Mouse (Mus musculus) ovary, adult 2 months (tissue): ENCODE measurements around the gene Tmem205. TPM values are rescaled to one million over a fixed set of nuclear protein-coding genes. Genes with fewer than 3 reads are reported as not detected.

Experiments used
- polyA plus RNA-seq: library from polyadenylated mRNA; depleted of rRNA; stranded (reverse); fragments of >200 nt; gene quantifications from 2 replicates; pipeline ENCODE4 v1.2.3, GENCODE M21; 2012; rRNA removed

Tmem205 gene
- polyA plus RNA-seq, result 179 and 191 TPM in 2 replicates

DNA sequence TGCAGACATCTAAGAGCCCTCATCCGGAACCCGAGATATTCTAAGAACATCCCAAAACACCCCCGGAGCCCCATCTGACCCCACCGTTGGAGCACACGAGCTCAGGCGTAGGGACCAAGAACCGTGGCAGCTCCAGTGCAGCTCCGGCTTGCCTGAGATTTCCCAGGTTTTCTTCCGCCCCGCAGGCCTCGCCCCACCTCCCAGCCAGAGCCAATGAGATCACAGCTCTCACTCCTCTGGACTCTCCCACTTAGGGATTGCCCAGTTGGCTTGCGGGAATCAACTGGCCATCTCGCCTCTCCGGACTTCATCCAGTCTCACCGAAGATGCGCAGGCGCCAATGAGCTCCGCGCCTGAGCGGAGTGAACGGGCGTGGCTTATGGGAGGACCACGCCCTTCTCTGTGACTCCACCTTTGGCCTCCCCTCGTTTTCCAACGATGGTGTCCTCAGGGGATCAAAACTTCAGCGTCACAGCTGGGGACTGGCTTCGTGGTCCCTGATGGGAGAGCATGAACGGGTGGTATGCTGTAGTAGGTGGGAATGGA, at the start of gene Tmem205, which contains the start of gene Ccdc159:
TSS of gene Tmem205 (minus strand) at position 349 of the 546 bp plus-strand sequence.
TSS of gene Ccdc159 (plus strand) at position 264 of the 546 bp plus-strand sequence.

GRCm38 (mm10) chr9:21963417-21963816, 36.1 kb upstream of the Tmem205 start, which contains the start of gene Epor:
Epor (minus strand) TSS chr9:21963506.

DNA sequence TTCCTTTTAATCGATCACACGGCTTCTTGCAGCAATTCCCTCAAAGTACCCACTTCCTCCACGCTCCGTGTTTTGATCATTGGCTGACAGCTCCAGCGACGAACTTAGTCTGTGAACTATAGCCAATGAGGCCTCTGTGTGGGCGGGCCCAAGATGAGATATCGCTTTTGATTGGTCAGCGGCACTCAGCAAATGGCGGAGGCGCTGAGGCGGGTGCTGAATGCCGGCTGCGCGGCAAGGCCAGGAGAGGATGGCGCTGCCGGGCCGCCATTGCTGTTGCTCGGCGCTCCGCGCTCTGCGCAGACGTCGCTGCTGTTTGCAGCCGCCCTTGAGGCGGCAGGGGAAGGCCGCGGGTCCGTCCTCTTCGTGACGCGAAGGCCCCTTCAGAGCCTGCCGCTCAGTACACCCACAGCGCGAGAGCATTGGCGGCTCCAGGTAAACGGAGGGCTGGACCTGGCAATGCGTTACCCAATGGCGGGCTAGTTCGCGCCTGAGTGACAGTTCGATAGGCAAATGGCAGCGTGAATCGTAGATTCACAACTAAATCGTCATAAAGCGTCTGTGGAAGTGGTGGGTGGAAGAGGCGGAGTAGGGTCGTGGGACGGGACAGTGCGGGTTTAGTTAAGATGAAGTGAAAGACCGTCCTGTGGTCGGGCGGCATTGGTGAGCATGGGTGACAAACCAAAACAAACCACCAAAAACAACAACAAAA, 28.4 kb upstream of the Tmem205 start, which contains the start of gene Swsap1:
TSS of gene Swsap1 (plus strand) at position 186 of the 712 bp plus-strand sequence.

GRCm38 (mm10) chr9:21936692-21937570, 9.6 kb upstream of the Tmem205 start, which contains the start of gene Plppr2:
Plppr2 (plus strand) TSS chr9:21937033.

GRCm38 (mm10) chr9:21918035-21918592, 9.2 kb downstream of the Tmem205 start, which contains the start of gene Rab3d:
Rab3d (minus strand) TSS chr9:21918192.

Other genes starting within 250 kb of the Tmem205 start
- 70.7 and 74.7 TPM in 2 replicates for gene Ldlr, start 204.1 kb downstream of the Tmem205 start, polyA plus RNA-seq
- gene Spc24, start 167.3 kb downstream of the Tmem205 start, polyA plus RNA-seq, result 26.6 and 31.0 TPM in 2 replicates
- gene Kank2, start 128.8 kb downstream of the Tmem205 start, polyA plus RNA-seq, result 148 and 186 TPM in 2 replicates
- gene Angptl8, start 92.0 kb downstream of the Tmem205 start, polyA plus RNA-seq, result 25.8 and 30.4 TPM in 2 replicates
- 151 and 170 TPM in 2 replicates for gene Dock6, start 74.9 kb downstream of the Tmem205 start, polyA plus RNA-seq
- gene Rab3d, start 9.4 kb downstream of the Tmem205 start, polyA plus RNA-seq, result 49.3 and 63.0 TPM in 2 replicates
- 8.4 and 9.9 TPM in 2 replicates for gene Ccdc159, start 85 bp downstream of the Tmem205 start, polyA plus RNA-seq
- 48.0 and 52.6 TPM in 2 replicates for gene Plppr2, start 9.5 kb upstream of the Tmem205 start, polyA plus RNA-seq
- gene Swsap1, start 28.2 kb upstream of the Tmem205 start, polyA plus RNA-seq, result 7.1 and 11.2 TPM in 2 replicates
- gene Epor, start 36.0 kb upstream of the Tmem205 start, polyA plus RNA-seq, result 3.1 and 3.4 TPM in 2 replicates
- gene Rgl3, start 61.9 kb upstream of the Tmem205 start, polyA plus RNA-seq, result 40.1 and 43.7 TPM in 2 replicates
- 3.5 and 4.3 TPM in 2 replicates for gene Ccdc151, start 75.1 kb upstream of the Tmem205 start, polyA plus RNA-seq
- gene Prkcsh, start 75.2 kb upstream of the Tmem205 start, polyA plus RNA-seq, result 129 and 142 TPM in 2 replicates
- gene Elavl3, start 124.5 kb upstream of the Tmem205 start, polyA plus RNA-seq, result 0.69 and 1.1 TPM in 2 replicates
- gene Gm49318, start 143.7 kb upstream of the Tmem205 start, polyA plus RNA-seq, result not detected in 2 replicates
- gene Zfp653, start 143.8 kb upstream of the Tmem205 start, polyA plus RNA-seq, result 42.8 and 46.1 TPM in 2 replicates
- 40.6 and 44.4 TPM in 2 replicates for gene Ecsit, start 157.9 kb upstream of the Tmem205 start, polyA plus RNA-seq
- 358 and 427 TPM in 2 replicates for gene Cnn1, start 171.7 kb upstream of the Tmem205 start, polyA plus RNA-seq
- 254 and 278 TPM in 2 replicates for gene Elof1, start 189.6 kb upstream of the Tmem205 start, polyA plus RNA-seq
- gene Acp5, start 208.2 kb upstream of the Tmem205 start, polyA plus RNA-seq, result 54.9 TPM in 2 replicates
- 74.7 and 102 TPM in 2 replicates for gene Pigyl, start 229.3 kb upstream of the Tmem205 start, polyA plus RNA-seq